Mouse (Mus musculus) stomach, embryonic 15.5 days (tissue): ENCODE results near the gene Rgs7. TPM values are rescaled to one million over a fixed set of nuclear protein-coding genes. Genes with fewer than 3 reads are reported as not detected.
A peak's percentile ranks its signal among the peaks of the same experiment; 100 is the strongest.

ENCODE experiments used
- ATAC-seq: fragments of 200-750 bp; cut with Nextera tagmentation; 2 replicates; pipeline ENCODE4 v1.8.0; 2017; ENCODE audit warnings: low read depth, moderate number of reproducible peaks, moderate TSS enrichment; ENCODE audit not compliant: insufficient read depth, low FRiP score
- H3K27ac ChIP-seq: fragments of 300-500 bp; sonication (generic); 2 replicates; pipeline ENCODE4 v1.5.1; 2015; ENCODE audit warnings: mild to moderate bottlenecking, inconsistent platforms
- H3K27me3 ChIP-seq: fragments of 300-500 bp; sonication (generic); replicated peaks from 2 replicates; pipeline ENCODE4 v1.6.1; 2015; ENCODE audit warnings: inconsistent platforms
- H3K36me3 ChIP-seq: fragments of 300-500 bp; sonication (generic); 2 replicates; pipeline ENCODE4 v1.6.1; 2015; ENCODE audit warnings: inconsistent platforms
- H3K4me1 ChIP-seq: fragments of 300-500 bp; sonication (generic); 2 replicates; pipeline ENCODE4 v1.6.1; 2015; ENCODE audit warnings: inconsistent platforms
- H3K4me2 ChIP-seq: fragments of 300-500 bp; sonication (generic); 2 replicates; pipeline ENCODE4 v1.6.1; 2015; ENCODE audit warnings: mild to moderate bottlenecking, inconsistent platforms
- H3K4me3 ChIP-seq: fragments of 300-500 bp; sonication (generic); replicated peaks from 2 replicates; pipeline ENCODE4 v1.5.1; 2015; ENCODE audit warnings: inconsistent platforms
- H3K9ac ChIP-seq: fragments of 300-500 bp; sonication (generic); 2 replicates; pipeline ENCODE4 v1.6.1; 2015; ENCODE audit warnings: inconsistent platforms
- H3K9me3 ChIP-seq: fragments of 300-500 bp; sonication (generic); 2 replicates; pipeline ENCODE4 v1.6.1; 2016; ENCODE audit warnings: inconsistent platforms
- WGBS: fragments of 180-500 bp; shearing (Covaris S2); methylation state at CpG from one replicate; pipeline ENCODE4 v1.1.7; 2015; 5-methylcytosine and 5-hydroxymethylcytosine counted together
- polyA plus RNA-seq: library from polyadenylated mRNA; unstranded; fragments of >200 nt; fragmentation: Nextera tagmentation; extraction: Ambion mirVana; gene quantifications from 2 replicates; pipeline ENCODE4 v1.2.1, GENCODE M21; 2015

Gene Rgs7
- polyA plus RNA-seq, 1 experiment from 2014 or later, result 2.5 TPM

DNA sequence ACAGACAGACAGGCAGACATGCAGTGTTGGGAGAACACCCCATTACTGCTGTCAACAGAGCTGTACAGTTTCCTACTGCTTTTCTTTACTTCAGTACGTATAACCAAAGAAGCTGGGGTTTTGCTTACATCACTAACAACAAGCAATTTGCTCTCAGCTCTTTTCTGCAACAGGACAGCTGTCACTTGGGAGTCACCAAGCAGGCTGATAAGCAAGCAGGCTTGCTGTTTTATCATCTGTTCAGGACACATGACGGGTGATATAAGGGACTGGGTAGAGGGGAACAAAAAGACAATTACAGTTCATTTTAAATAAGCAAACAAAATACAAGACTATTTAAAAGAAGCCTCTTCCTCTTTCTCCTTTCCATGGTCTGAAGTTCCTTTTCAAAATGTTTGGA is 289.4 kb downstream of the Rgs7 start:
- H3K27me3 ChIP-seq, result no peaks in the 10 kb centered on the region
- no peak for ATAC-seq
- no peak overlapping the region for H3K27ac ChIP-seq
- WGBS, result 44% methylated on average over 2 of the region's 2 CpGs
- no peaks in the 10 kb centered on the region for H3K36me3 ChIP-seq
- H3K9me3 ChIP-seq, result no peaks in the 10 kb centered on the region
- H3K4me2 ChIP-seq, result no peak overlapping the region
- no peak overlapping the region for H3K4me3 ChIP-seq
- no peak overlapping the region for H3K9ac ChIP-seq
- no peaks in the 10 kb centered on the region for H3K4me1 ChIP-seq

DNA sequence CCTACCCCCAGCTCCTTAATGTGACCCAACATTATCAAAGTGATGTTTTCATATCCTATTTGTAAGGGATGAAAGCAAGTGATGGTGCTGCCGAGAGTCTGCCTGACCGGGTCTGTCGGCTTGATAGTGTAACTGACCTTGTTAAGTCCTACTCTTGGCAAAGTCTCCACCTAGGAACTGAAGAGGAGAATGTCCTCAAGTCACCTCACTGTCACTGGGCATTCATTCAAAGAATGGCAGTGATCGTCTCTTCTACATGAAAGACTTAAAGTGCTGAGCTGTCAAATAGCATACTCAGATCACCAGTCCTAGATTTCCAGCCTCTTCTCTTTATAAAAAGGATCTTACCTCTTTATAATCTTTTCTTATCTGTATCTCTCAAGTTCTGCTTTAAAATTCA is 293.4 kb downstream of the Rgs7 start:
- no peaks in the 10 kb centered on the region for H3K4me1 ChIP-seq
- WGBS, result 85% methylated on average over 4 of the region's 4 CpGs
- H3K36me3 ChIP-seq, result no peaks in the 10 kb centered on the region
- H3K4me3 ChIP-seq, result no peak overlapping the region
- H3K27ac ChIP-seq, result no peak overlapping the region
- ATAC-seq, result no peak
- H3K9ac ChIP-seq, result no peak overlapping the region
- no peaks in the 10 kb centered on the region for H3K9me3 ChIP-seq
- H3K4me2 ChIP-seq, result no peak overlapping the region
- H3K27me3 ChIP-seq, result no peaks in the 10 kb centered on the region

DNA sequence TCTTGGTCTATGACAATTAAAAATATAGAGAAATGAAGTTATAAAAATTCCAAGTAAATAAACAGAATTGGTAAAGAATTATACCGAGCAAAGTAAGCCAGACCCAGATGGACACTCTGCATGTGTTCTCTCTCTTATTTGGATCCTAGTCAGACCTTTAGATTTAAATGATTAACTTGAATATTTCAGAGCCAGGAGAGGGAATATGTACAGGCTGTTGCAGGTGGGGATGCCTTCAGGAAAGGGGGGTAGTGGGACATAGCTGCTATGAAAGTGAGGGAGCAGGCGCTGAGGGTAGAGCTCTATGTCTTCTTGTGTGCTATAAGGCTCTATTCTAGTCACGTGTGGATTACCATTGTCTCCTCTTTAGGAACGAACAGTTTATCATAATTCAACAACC is 296.5 kb downstream of the Rgs7 start:
- Histone ChIP-seq H3K9me3 (no peaks in the 10 kb centered on the region), H3K4me1 (no peaks in the 10 kb centered on the region), H3K36me3 (no peaks in the 10 kb centered on the region), H3K4me3 (no peak overlapping the region), H3K4me2 (no peak overlapping the region), H3K27ac (no peak overlapping the region), H3K27me3 (no peaks in the 10 kb centered on the region), H3K9ac (no peak overlapping the region)
- no peak for ATAC-seq
- 88% methylated on average over 4 of the region's 4 CpGs for WGBS

DNA sequence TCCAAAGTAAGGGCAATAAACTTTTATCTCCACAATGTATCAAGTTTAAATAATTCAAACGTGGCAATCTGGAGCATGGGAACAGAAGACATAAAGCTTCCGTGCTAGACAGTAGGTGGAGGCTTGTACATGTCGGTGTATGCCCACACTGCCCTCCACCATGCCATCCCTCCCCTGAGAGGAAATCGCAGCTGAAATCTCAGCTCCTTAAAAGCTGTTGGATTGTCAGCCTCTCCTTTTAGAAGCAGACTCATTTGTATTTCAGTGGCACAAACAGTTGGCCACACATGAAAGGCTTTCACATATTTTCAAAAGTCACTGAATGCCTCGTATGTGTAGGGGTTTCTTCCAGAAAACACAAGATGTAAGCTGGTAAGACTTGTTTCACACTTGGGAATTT is 304.1 kb downstream of the Rgs7 start:
- Histone ChIP-seq H3K27me3 (no peaks in the 10 kb centered on the region), H3K4me1 (no peaks in the 10 kb centered on the region), H3K4me2 (no peak overlapping the region), H3K27ac (no peak overlapping the region), H3K36me3 (no peaks in the 10 kb centered on the region), H3K9me3 (no peaks in the 10 kb centered on the region), H3K4me3 (no peak overlapping the region), H3K9ac (no peak overlapping the region)
- ATAC-seq, result no peak
- 69% methylated on average over 5 of the region's 5 CpGs for WGBS

DNA sequence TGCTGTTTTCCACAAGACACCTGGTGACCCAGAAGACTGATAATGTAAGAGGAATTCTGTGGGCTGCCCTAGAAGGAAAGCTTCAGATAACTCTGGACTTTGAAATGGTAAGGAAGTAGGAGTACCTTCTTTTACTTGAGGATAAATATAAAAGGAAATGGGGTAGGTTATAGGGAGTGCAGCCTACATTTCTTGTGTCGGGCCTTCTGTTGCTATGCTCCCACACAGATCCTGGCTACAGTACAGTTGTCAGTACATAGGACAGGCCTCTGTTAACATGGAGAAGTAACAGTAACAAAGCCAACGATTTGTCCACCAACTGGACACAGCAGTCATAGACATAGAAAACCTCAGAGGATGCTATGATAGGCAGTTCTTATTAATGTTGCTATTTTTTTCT is 307.1 kb downstream of the Rgs7 start:
- Histone ChIP-seq H3K4me1 (no peaks in the 10 kb centered on the region), H3K4me2 (no peak overlapping the region), H3K4me3 (no peak overlapping the region), H3K9me3 (no peaks in the 10 kb centered on the region), H3K27me3 (no peaks in the 10 kb centered on the region), H3K36me3 (no peaks in the 10 kb centered on the region), H3K9ac (no peak overlapping the region), H3K27ac (no peak overlapping the region)
- WGBS, result 84% methylated on average over 2 of the region's 2 CpGs
- no peak for ATAC-seq

DNA sequence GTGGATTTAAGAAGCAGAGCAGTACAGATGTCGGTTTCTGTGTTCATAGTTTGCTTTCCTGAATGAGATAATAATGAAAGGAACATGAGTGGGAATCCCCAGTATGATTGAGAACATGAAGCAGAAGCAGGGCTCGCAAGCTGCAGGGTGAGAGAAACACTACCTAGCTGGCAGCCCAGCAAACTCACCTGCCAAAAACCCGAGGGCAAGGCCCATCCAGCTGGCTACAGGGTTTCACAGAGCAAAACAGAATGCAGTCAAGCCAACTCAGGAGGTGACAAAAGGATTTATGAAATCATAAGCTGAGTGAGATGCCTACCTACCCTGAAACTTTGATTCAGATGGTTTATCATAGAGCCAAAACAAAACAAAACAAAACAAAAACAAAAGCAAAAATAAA is 307.6 kb downstream of the Rgs7 start:
- 72% methylated on average over 3 of the region's 3 CpGs for WGBS
- no peak for ATAC-seq
- H3K9me3 ChIP-seq, result no peaks in the 10 kb centered on the region
- no peaks in the 10 kb centered on the region for H3K36me3 ChIP-seq
- H3K9ac ChIP-seq, result no peak overlapping the region
- no peaks in the 10 kb centered on the region for H3K4me1 ChIP-seq
- H3K27me3 ChIP-seq, result no peaks in the 10 kb centered on the region
- no peak overlapping the region for H3K27ac ChIP-seq
- no peak overlapping the region for H3K4me3 ChIP-seq
- H3K4me2 ChIP-seq, result no peak overlapping the region

DNA sequence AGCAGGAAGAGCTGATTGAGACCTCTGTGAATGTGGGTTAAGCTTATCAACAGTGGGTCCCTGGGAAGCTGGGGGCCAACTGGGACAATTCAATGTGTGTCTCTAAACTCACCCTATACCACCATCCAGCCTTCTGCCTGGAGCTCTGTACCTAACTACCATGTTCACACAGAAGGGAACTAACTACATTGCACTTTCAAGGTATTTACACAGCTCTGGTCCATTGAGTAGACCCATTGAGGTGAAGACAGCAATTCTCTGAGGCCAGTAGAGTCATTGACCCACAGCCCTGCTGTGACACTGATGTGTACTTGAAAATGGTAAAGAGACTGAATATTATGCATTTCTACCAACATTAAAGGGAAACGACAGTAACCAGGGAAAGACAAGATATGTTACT is 313.6 kb downstream of the Rgs7 start:
- no peak overlapping the region for H3K9ac ChIP-seq
- H3K4me3 ChIP-seq, result no peak overlapping the region
- H3K36me3 ChIP-seq, result no peaks in the 10 kb centered on the region
- WGBS, result 85% methylated on average over 1 of the region's 1 CpGs
- H3K4me1 ChIP-seq, result no peaks in the 10 kb centered on the region
- no peaks in the 10 kb centered on the region for H3K9me3 ChIP-seq
- no peak overlapping the region for H3K4me2 ChIP-seq
- no peak for ATAC-seq
- no peak overlapping the region for H3K27ac ChIP-seq
- H3K27me3 ChIP-seq, result no peaks in the 10 kb centered on the region

DNA sequence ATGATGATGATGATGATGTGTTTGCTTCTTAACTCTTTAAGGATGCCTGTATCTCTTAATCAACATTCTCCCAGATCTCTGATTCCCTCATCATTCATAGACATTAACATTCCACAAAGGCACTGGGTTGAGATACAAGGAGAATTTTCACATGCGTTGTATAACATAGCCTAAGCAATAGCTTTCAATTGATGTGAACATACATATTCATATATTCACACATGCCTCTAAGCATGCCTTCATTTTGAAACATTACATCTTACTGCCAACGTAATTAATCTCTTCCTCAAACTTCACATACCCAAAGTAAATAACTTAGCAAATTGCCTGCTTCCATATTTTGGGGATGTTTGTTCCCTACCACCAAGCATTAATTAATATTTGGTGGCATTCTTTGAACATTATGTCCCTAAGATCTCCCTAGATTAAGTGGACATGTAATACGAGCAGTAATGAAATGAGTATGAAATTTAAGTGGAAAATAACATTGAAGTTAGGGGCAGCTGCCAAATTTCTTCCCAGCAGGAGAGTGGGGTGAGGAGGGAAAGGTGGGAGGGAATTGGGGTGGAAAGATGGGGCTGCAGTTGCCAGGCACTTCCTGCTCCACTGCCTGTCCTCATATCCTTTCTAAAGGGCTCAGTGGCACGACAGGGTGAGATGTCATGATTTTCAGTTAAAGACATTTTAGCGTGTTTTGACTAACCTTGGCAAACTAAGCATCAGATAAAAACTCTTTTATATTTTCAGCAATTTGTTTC is 317.2 kb downstream of the Rgs7 start:
- Histone ChIP-seq H3K36me3 (no peaks in the 10 kb centered on the region), H3K27ac (no peak overlapping the region), H3K9me3 (no peaks in the 10 kb centered on the region), H3K9ac (no peak overlapping the region), H3K4me2 (no peak overlapping the region), H3K27me3 (no peaks in the 10 kb centered on the region), H3K4me3 (no peak overlapping the region), H3K4me1 (no peaks in the 10 kb centered on the region)
- WGBS, result 60% methylated on average over 5 of the region's 5 CpGs
- ATAC-seq, result no peak

DNA sequence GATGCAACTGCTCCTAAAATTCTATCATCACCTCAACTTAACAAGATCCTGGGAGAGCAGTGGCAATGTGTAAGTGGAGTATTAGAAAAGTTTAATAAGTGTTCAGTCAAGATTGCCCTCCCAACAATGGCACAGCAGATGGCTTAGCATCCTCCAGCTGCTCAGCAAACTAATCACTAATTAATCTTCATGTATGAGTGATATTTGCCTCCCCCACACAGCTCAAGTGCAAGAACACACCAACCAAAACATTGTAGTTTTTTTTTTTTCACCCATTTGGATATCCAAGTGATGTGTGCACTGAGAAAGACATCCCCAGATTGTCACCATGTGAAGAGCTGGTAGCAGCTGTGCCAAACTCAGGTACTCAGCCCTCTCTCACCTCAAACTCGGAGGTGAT is 336.8 kb downstream of the Rgs7 start:
- Histone ChIP-seq H3K4me3 (no peak overlapping the region), H3K9ac (no peak overlapping the region), H3K27ac (no peak overlapping the region), H3K27me3 (no peaks in the 10 kb centered on the region), H3K4me2 (no peak overlapping the region), H3K9me3 (no peaks in the 10 kb centered on the region), H3K36me3 (no peaks in the 10 kb centered on the region), H3K4me1 (no peaks in the 10 kb centered on the region)
- no peak for ATAC-seq
- WGBS, result 81% methylated on average over 1 of the region's 1 CpGs

DNA sequence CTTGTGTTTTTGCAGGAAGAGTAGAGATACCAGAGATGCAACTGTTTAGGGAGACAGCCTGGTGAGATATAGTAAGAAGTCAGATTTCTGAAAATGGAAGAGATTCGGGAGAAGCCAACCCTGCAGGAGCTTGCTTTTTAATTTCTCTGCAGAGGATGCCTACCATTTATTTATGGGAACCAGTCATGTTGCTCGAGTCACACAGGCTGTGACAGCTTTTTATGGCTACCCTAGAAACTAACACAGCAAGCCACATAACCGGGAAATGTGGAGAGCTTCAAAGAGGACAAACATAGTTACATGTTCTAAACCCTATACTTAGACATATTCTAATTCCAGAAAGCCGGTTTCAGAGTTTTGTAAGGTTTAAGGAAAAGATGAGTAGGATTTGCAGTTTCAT is 349.2 kb downstream of the Rgs7 start:
- H3K4me3 ChIP-seq, result no peak overlapping the region
- no peak overlapping the region for H3K9ac ChIP-seq
- H3K4me2 ChIP-seq, result no peak overlapping the region
- no peak overlapping the region for H3K27ac ChIP-seq
- H3K36me3 ChIP-seq, result no peaks in the 10 kb centered on the region
- ATAC-seq, result no peak
- WGBS, result 80% methylated on average over 4 of the region's 4 CpGs
- H3K9me3 ChIP-seq, result no peaks in the 10 kb centered on the region
- no peaks in the 10 kb centered on the region for H3K27me3 ChIP-seq
- no peaks in the 10 kb centered on the region for H3K4me1 ChIP-seq

DNA sequence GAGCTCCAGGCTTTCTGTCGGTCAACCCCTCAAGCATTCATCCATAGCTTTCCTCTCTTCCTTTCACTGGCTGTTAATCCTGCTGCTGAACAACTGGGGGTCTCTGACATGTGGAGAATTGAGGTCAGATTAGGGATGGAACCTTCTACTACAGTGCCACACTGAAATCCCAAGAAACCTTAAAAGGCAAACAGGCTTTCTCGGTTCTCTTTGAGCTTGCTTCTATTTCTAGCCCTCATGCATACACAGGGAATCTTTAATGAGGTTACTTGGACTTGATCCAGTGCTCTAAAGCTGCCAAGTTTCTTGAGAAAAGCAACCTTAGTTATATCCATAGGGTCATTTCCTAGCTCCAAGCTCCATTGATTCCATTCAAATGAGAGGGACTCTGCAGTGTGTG is 363.8 kb downstream of the Rgs7 start:
- Histone ChIP-seq H3K4me2 (no peak overlapping the region), H3K36me3 (no peaks in the 10 kb centered on the region), H3K4me1 (no peaks in the 10 kb centered on the region), H3K9ac (no peak overlapping the region), H3K9me3 (no peaks in the 10 kb centered on the region), H3K27ac (peak overlapping the region; percentile 35; the same call in 1 of the 2 replicates), H3K4me3 (no peak overlapping the region), H3K27me3 (no peaks in the 10 kb centered on the region)
- WGBS, result 44% methylated on average over 2 of the region's 2 CpGs
- no peak for ATAC-seq

DNA sequence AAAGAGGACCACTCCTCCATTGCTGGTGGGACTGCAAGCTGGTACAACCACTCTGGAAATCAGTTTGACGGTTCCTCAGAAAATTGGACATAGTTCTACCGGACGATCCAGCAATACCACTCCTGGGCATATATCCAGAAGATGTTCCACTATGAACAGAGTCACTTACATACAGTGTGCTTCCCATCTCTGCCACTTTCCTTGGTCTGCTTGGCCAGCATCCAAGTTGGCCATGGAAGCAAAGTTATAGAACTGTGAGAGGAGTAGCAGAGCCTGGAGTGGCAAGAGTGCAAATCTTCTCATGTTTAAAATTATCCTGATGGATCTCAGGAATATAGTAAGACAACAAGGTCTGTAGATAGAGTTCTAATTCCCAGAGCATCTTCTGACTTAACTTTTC is 367.9 kb downstream of the Rgs7 start:
- H3K4me2 ChIP-seq, result no peak overlapping the region
- 83% methylated on average over 3 of the region's 3 CpGs for WGBS
- no peaks in the 10 kb centered on the region for H3K27me3 ChIP-seq
- H3K9ac ChIP-seq, result no peak overlapping the region
- no peak overlapping the region for H3K27ac ChIP-seq
- no peaks in the 10 kb centered on the region for H3K4me1 ChIP-seq
- no peak overlapping the region for H3K4me3 ChIP-seq
- no peak for ATAC-seq
- no peaks in the 10 kb centered on the region for H3K36me3 ChIP-seq
- no peaks in the 10 kb centered on the region for H3K9me3 ChIP-seq
